Mouse (Mus musculus) Patski (cell line): Measurements from ENCODE around the gene Erg. TPM values are rescaled to one million over a fixed set of nuclear protein-coding genes. Genes with fewer than 3 reads are reported as not detected.

ENCODE experiments used
- ATAC-seq: fragments of 100-300 bp; one replicate; pipeline ENCODE4 v1.8.0; 2021
- CTCF ChIA-PET: fragments of 350-600 bp; sonication (Branson Sonifier 250); formaldehyde crosslinking; loops from one replicate; lab custom pipeline; 2022; ENCODE audit warnings: inconsistent platforms; lab: Charles Lee
- POLR2A ChIA-PET: fragments of 350-600 bp; sonication (Branson Sonifier 250); formaldehyde crosslinking; loops from one replicate; lab custom pipeline; 2022; ENCODE audit warnings: antibody characterized with exemption, inconsistent platforms; lab: Charles Lee
- DNase-seq: peaks from one replicate; pipeline ENCODE4 v3.0.0-alpha.2; 2011; ENCODE audit warnings: low read depth, low spot score
- H3K27me3 ChIP-seq: fragments of 371-371 bp; one replicate; pipeline ENCODE4 v1.5.1; 2021
- CTCF ChIP-seq: fragments of 100-300 bp; IDR thresholded peaks from one replicate; pipeline ENCODE4 v1.5.1; 2021
- in situ Hi-C: fragments of 300-500 bp; cut with MboI; formaldehyde crosslinking; loops from 3 replicates; pipeline ENCODE4 v1.11.1; 2018; ENCODE audit warnings: low pct_unique_long_range_greater_than_20kb, mixed read lengths
- polyA plus RNA-seq: library from polyadenylated mRNA; unstranded; gene quantifications from one replicate; pipeline ENCODE4 v1.2.3, GENCODE M21; 2021

Gene Erg
- polyA plus RNA-seq = not detected

- CTCF ChIA-PET = no interaction called here
- no peak for TF ChIP-seq CTCF
- in situ Hi-C loops = no loop called here
- ATAC-seq = no peak
- POLR2A ChIA-PET = no interaction called here
- DNase-seq = no peak
- H3K27me3 ChIP-seq = peaks cover 76% of the 10 kb centered on the region
Observed at GRCm38 (mm10) chr16:95586311-95586602, at the start of gene Erg. Gene Erg (minus strand): TSS chr16:95586593.

DNA sequence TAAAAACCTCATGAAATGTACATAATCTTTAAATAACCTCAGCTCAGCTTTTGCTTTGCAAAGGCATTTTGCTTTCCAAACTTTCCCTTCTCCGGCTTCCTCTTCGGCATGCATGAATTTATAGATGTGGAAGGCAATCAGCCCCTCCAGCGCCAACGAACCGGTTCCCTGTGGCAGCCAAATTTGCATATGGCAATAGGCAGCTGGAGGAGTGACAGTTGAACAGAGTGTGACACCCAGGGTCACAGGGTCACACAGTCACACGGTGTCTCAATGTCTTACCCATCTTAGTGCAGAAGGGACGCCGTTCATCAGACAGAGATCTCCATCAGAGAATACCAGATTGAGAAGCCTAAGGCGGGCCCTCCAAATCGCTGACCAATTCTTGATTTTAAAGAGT lies 45.4 kb upstream of the Erg start:
- ChIA-PET POLR2A (no interaction called here), CTCF (no interaction called here)
- no peak for DNase-seq
- ATAC-seq = no peak
- H3K27me3 ChIP-seq = no peaks in the 10 kb centered on the region
- in situ Hi-C loops = no loop called here
- TF ChIP-seq CTCF = no peak

GRCm38 (mm10) chr16:95623876-95624770 lies 37.7 kb upstream of the Erg start:
- peaks cover 4% of the 10 kb centered on the region for H3K27me3 ChIP-seq
- CTCF ChIA-PET = interaction anchor here (1.0 to 1.5 kb wide), 2 partner anchors 19 to 21 kb away, joined by 3 read pairs; no protein-coding TSS in a partner anchor
- ATAC-seq (no peak), DNase-seq (no peak)
- POLR2A ChIA-PET = no interaction called here
- TF ChIP-seq CTCF = no peak
- in situ Hi-C loops = no loop called here

GRCm38 (mm10) chr16:95623056-95623455 lies 36.7 kb upstream of the Erg start:
- CTCF ChIA-PET = interaction anchor here (1.0 kb wide), 1 partner anchor 20 kb away, joined by 3 read pairs; no protein-coding TSS in a partner anchor
- POLR2A ChIA-PET = no interaction called here
- DNase-seq (no peak), ATAC-seq (no peak)
- in situ Hi-C loops = no loop called here
- peaks cover 7% of the 10 kb centered on the region for H3K27me3 ChIP-seq
- no peak for TF ChIP-seq CTCF

DNA sequence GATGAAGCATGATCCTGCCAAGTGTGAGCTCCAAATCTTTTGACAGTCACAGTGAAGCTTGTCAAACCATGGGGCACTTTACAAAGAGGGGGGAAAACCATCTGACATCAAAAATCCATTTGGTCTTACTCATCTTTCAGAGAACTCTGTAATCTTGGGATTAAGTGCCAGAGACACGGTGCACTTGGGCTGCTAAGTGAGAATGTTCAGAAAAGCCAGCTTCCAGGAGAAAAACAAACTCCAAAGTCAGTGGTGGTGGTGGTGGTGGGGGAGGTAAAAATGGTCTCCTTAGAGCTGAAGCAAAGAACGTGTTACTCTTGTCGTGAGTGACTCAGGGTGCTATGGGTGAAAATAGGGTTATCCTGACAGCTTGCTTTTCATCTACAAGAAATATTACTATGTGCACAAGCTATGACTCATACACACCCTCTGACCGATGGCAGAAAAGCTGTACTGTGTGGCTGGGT lies 33.5 kb upstream of the Erg start:
- CTCF ChIA-PET = interaction anchor here (1.3 kb wide), 1 partner anchor 15 kb away, joined by 4 read pairs; no protein-coding TSS in a partner anchor
- ATAC-seq (no peak), DNase-seq (no peak)
- POLR2A ChIA-PET = no interaction called here
- no peak for TF ChIP-seq CTCF
- peaks cover 10% of the 10 kb centered on the region for H3K27me3 ChIP-seq
- in situ Hi-C loops = loop anchor here (10.0 kb wide), 1 partner anchor 345 kb away; no protein-coding TSS in a partner anchor

- ChIA-PET POLR2A (no interaction called here), CTCF (interaction anchor here (1.0 to 1.9 kb wide), 3 partner anchors 13 to 347 kb away, joined by 3 to 8 read pairs (median 3); no protein-coding TSS in a partner anchor)
- ATAC-seq = no peak
- no peak for TF ChIP-seq CTCF
- no peak for DNase-seq
- H3K27me3 ChIP-seq = peaks cover 10% of the 10 kb centered on the region
- in situ Hi-C loops = loop anchor here (10.0 kb wide), 1 partner anchor 347 kb away; no protein-coding TSS in a partner anchor
Observed at GRCm38 (mm10) chr16:95618206-95618605, 31.8 kb upstream of the Erg start.

- in situ Hi-C loops = loop anchor here (10.0 kb wide), 1 partner anchor 347 kb away; no protein-coding TSS in a partner anchor
- DNase-seq (no peak), ATAC-seq (no peak)
- TF ChIP-seq CTCF = no peak
- ChIA-PET POLR2A (no interaction called here), CTCF (interaction anchor here (1.0 to 1.9 kb wide), 4 partner anchors 10 to 347 kb away, joined by 3 to 8 read pairs (median 4); no protein-coding TSS in a partner anchor)
- peaks cover 10% of the 10 kb centered on the region for H3K27me3 ChIP-seq
Observed at GRCm38 (mm10) chr16:95617720-95618119, 31.3 kb upstream of the Erg start.

- no peak for ATAC-seq
- no peak for DNase-seq
- peak; percentile 84 for TF ChIP-seq CTCF
- in situ Hi-C loops = loop anchor here (10.0 kb wide), 1 partner anchor 349 kb away; no protein-coding TSS in a partner anchor
- peaks cover 10% of the 10 kb centered on the region for H3K27me3 ChIP-seq
- CTCF ChIA-PET = interaction anchor here (1.2 to 3.5 kb wide), 3 partner anchors 10 to 346 kb away, joined by 3 to 15 read pairs (median 4); no protein-coding TSS in a partner anchor
- POLR2A ChIA-PET = no interaction called here
Observed at GRCm38 (mm10) chr16:95615579-95615978, 29.2 kb upstream of the Erg start.

- DNase-seq = no peak
- in situ Hi-C loops = loop anchor here (10.0 kb wide), 1 partner anchor 350 kb away; no protein-coding TSS in a partner anchor
- POLR2A ChIA-PET = no interaction called here
- peak; percentile 11 for TF ChIP-seq CTCF
- ATAC-seq = no peak
- CTCF ChIA-PET = interaction anchor here (3.5 kb wide), 1 partner anchor 9 kb away, joined by 15 read pairs; no protein-coding TSS in a partner anchor
- H3K27me3 ChIP-seq = peaks cover 8% of the 10 kb centered on the region
Observed at GRCm38 (mm10) chr16:95614482-95614881, 28.1 kb upstream of the Erg start.

GRCm38 (mm10) chr16:95611982-95612746 lies 25.8 kb upstream of the Erg start:
- no peaks in the 10 kb centered on the region for H3K27me3 ChIP-seq
- ATAC-seq (no peak), DNase-seq (peak; percentile 9)
- CTCF ChIA-PET = no interaction called here
- POLR2A ChIA-PET = no interaction called here
- no peak for TF ChIP-seq CTCF
- in situ Hi-C loops = loop anchor here (10.0 kb wide), 1 partner anchor 353 kb away; no protein-coding TSS in a partner anchor
